Mouse (Mus musculus): ENCODE measurements at regions not wholly inside any gene's neighbourhood (a gene's known extent, or its start where the extent isn't known, plus 50 kb on each side); places are given as distances from the start of the nearest gene placed in this dataset.

- no peak for TF ChIP-seq EP300 (IDR thresholded peaks at IDR 0.05; ENCODE audit: low read depth)
- TF ChIP-seq CTCF (IDR thresholded peaks at IDR 0.05; ENCODE audit: low read depth) = no peak
These were observed 110.4 kb downstream of the Fam124b start for GRCm38 (mm10) chr1:80107747-80108476.

Data from heart, postnatal 0 days (tissue).